Mouse (Mus musculus): ENCODE results near the gene Crb3. TPM values are rescaled to one million over a fixed set of nuclear protein-coding genes. Genes with fewer than 3 reads are reported as not detected.

Crb3 gene
- polyA plus RNA-seq, 1 experiment, result not detected

GRCm38 (mm10) chr17:57108040-57108665 lies 49.2 kb downstream of the Crb3 start:
- no peak overlapping the region for H3K27ac ChIP-seq (replicated peaks; ENCODE audit: low read depth, low read length)
- peaks cover 2% of the 10 kb centered on the region; the same call in 1 of the 2 replicates for H3K4me1 ChIP-seq (ENCODE audit: control insufficient read depth, insufficient read depth, insufficient read length, low read length)
- H3K4me3 ChIP-seq (ENCODE audit: insufficient read depth, low read depth, low read length), result no peak overlapping the region

DNA sequence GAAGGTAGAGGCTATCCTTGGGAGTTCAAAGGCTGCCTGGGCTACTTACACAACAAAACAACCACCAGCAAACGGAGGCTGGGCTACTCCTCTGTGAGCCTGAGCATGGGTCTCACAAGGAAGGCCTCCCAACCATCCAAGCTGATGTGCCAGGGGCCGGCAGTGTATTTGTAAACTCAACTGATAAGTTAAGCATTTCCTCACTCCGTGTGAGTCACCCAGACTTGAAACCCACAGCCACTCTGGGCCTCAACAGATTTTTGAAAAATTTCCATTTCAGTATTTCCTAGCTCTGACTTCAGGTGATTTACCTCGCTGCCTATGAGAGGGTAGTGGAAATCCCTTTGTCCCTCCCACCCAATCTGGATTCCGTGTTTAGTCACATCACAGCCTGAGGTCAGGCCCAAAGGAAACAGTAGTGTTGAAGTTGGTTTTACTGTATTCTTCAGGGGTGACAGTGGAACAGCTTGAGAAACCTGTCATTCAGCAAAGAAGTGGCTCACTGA lies 49.8 kb downstream of the Crb3 start:
- Histone ChIP-seq H3K27ac (replicated peaks; ENCODE audit: low read depth, low read length) (no peak overlapping the region), H3K4me3 (ENCODE audit: insufficient read depth, low read depth, low read length) (no peak overlapping the region), H3K4me1 (ENCODE audit: control insufficient read depth, insufficient read depth, insufficient read length, low read length) (peaks cover 2% of the 10 kb centered on the region; the same call in 1 of the 2 replicates)

GRCm38 (mm10) chr17:57110005-57110404 lies 51.1 kb downstream of the Crb3 start:
- Histone ChIP-seq H3K4me1 (ENCODE audit: control insufficient read depth, insufficient read depth, insufficient read length, low read length) (no peaks in the 10 kb centered on the region), H3K4me3 (ENCODE audit: insufficient read depth, low read depth, low read length) (no peak overlapping the region), H3K27ac (replicated peaks; ENCODE audit: low read depth, low read length) (no peak overlapping the region)

DNA sequence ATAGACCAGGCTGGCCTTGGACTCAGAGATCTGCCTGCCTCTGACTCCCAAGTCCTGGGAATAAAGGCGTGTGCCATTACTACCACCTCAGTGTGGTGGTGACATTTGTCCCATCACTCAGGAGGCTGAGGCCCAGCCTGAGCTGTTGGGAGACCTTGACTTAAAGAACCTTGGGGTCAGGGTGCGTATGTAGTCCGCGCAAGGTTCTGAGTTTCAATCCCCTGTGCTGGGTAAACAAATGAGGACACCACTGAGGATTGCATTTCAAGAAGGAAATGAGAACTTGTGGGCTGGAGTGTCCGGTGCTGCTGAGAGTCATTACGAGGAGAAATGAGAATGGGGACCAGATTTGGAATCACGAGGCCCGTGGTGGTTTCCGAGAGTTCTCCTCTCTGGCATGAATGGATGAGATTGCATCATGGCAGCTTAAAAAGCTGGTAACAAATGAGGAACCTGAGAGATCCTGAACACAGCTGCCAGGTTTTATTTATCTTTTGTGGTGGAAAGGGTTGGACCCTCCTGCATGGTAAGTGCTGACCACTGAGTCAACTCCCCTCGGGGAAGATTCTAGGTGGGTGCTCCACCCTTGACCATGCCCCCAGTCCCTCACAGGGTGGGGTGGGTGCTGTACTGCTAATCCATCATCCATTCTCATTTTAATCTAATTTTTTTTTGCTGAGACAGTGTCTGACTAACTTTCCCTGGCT lies 54.0 kb downstream of the Crb3 start:
- Histone ChIP-seq H3K27ac (replicated peaks; ENCODE audit: low read depth, low read length) (no peak overlapping the region), H3K4me1 (ENCODE audit: control insufficient read depth, insufficient read depth, insufficient read length, low read length) (no peaks in the 10 kb centered on the region), H3K4me3 (ENCODE audit: insufficient read depth, low read depth, low read length) (no peak overlapping the region)

Other genes starting within 250 kb of the Crb3 start
- gene Rfx2, start 228.1 kb upstream of the Crb3 start, polyA plus RNA-seq (2012; ENCODE audit: insufficient read depth, insufficient read length, missing spikeins), result 2.5 and 3.0 TPM in 2 replicates
- not detected in 2 replicates for gene Acsbg2, start 184.7 kb upstream of the Crb3 start, polyA plus RNA-seq (2012; ENCODE audit: insufficient read depth, insufficient read length, missing spikeins)
- not detected in 2 replicates for gene 1700061G19Rik, start 183.6 kb upstream of the Crb3 start, polyA plus RNA-seq (2012; ENCODE audit: insufficient read depth, insufficient read length, missing spikeins)
- gene Mllt1, start 123.7 kb upstream of the Crb3 start, polyA plus RNA-seq (2012; ENCODE audit: insufficient read depth, insufficient read length, missing spikeins), result 9.9 and 14.9 TPM in 2 replicates
- gene Acer1, start 77.0 kb upstream of the Crb3 start, polyA plus RNA-seq (2012; ENCODE audit: insufficient read depth, insufficient read length, missing spikeins), result not detected in 2 replicates
- 175 and 196 TPM in 2 replicates for gene Clpp, start 68.8 kb upstream of the Crb3 start, polyA plus RNA-seq (2012; ENCODE audit: insufficient read depth, insufficient read length, missing spikeins)
- 57.4 and 68.7 TPM in 2 replicates for gene Alkbh7, start 61.8 kb upstream of the Crb3 start, polyA plus RNA-seq (2012; ENCODE audit: insufficient read depth, insufficient read length, missing spikeins)
- gene Pspn, start 59.1 kb upstream of the Crb3 start, polyA plus RNA-seq (2012; ENCODE audit: insufficient read depth, insufficient read length, missing spikeins), result not detected in 2 replicates
- gene Gtf2f1, start 47.8 kb upstream of the Crb3 start, polyA plus RNA-seq (2012; ENCODE audit: insufficient read depth, insufficient read length, missing spikeins), result 29.1 and 29.3 TPM in 2 replicates
- not detected in 2 replicates for gene Gm17949, start 47.6 kb upstream of the Crb3 start, polyA plus RNA-seq (2012; ENCODE audit: insufficient read depth, insufficient read length, missing spikeins)
- 18.7 and 21.7 TPM in 2 replicates for gene Khsrp, start 27.6 kb upstream of the Crb3 start, polyA plus RNA-seq (2012; ENCODE audit: insufficient read depth, insufficient read length, missing spikeins)
- gene Slc25a41, start 17.5 kb upstream of the Crb3 start, polyA plus RNA-seq (2012; ENCODE audit: insufficient read depth, insufficient read length, missing spikeins), result not detected in 2 replicates
- gene Slc25a23, start 758 bp downstream of the Crb3 start, polyA plus RNA-seq (2012; ENCODE audit: insufficient read depth, insufficient read length, missing spikeins), result 107 and 161 TPM in 2 replicates
- gene Dennd1c, start 19.4 kb downstream of the Crb3 start, polyA plus RNA-seq (2012; ENCODE audit: insufficient read depth, insufficient read length, missing spikeins), result 1.3 and 4.3 TPM in 2 replicates
- 2.4 and 2.9 TPM in 2 replicates for gene Tubb4a, start 28.7 kb downstream of the Crb3 start, polyA plus RNA-seq (2012; ENCODE audit: insufficient read depth, insufficient read length, missing spikeins)
- gene Tnfsf9, start 46.2 kb downstream of the Crb3 start, polyA plus RNA-seq (2012; ENCODE audit: insufficient read depth, insufficient read length, missing spikeins), result 0.79 TPM in 1 of 2 replicates, not detected in the other
- gene Cd70, start 90.7 kb downstream of the Crb3 start, polyA plus RNA-seq (2012; ENCODE audit: insufficient read depth, insufficient read length, missing spikeins), result not detected in 2 replicates
- gene Tnfsf14, start 135.1 kb downstream of the Crb3 start, polyA plus RNA-seq (2012; ENCODE audit: insufficient read depth, insufficient read length, missing spikeins), result not detected in 2 replicates
- 266 and 361 TPM in 2 replicates for gene C3, start 169.0 kb downstream of the Crb3 start, polyA plus RNA-seq (2012; ENCODE audit: insufficient read depth, insufficient read length, missing spikeins)
- 36.4 and 36.6 TPM in 2 replicates for gene Gpr108, start 189.3 kb downstream of the Crb3 start, polyA plus RNA-seq (2012; ENCODE audit: insufficient read depth, insufficient read length, missing spikeins)
- 20.4 and 30.0 TPM in 2 replicates for gene Trip10, start 190.3 kb downstream of the Crb3 start, polyA plus RNA-seq (2012; ENCODE audit: insufficient read depth, insufficient read length, missing spikeins)
- 1.3 and 1.5 TPM in 2 replicates for gene Vav1, start 220.0 kb downstream of the Crb3 start, polyA plus RNA-seq (2012; ENCODE audit: insufficient read depth, insufficient read length, missing spikeins)

Data from brown adipose tissue, adult 24 weeks (tissue).